Mouse (Mus musculus) liver, embryonic 15.5 days (tissue): ENCODE measurements around the gene Insyn1. TPM values are rescaled to one million over a fixed set of nuclear protein-coding genes. Genes with fewer than 3 reads are reported as not detected.

Experiments used
- ATAC-seq: fragments of 200-750 bp; cut with Nextera tagmentation; 2 replicates; pipeline ENCODE4 v1.8.0; 2017; ENCODE audit warnings: moderate number of reproducible peaks, mild to moderate bottlenecking, moderate library complexity; ENCODE audit not compliant: insufficient read depth
- H3K27ac ChIP-seq: fragments of 300-500 bp; sonication (generic); replicated peaks from 2 replicates; pipeline ENCODE4 v1.5.1; 2015; ENCODE audit warnings: mild to moderate bottlenecking, inconsistent platforms
- H3K27me3 ChIP-seq: fragments of 300-500 bp; sonication (generic); 2 replicates; pipeline ENCODE4 v1.6.1; 2015; ENCODE audit warnings: mild to moderate bottlenecking, inconsistent platforms
- H3K36me3 ChIP-seq: fragments of 300-500 bp; sonication (generic); replicated peaks from 2 replicates; pipeline ENCODE4 v1.6.1; 2015; ENCODE audit warnings: moderate library complexity, mild to moderate bottlenecking, inconsistent platforms
- H3K4me1 ChIP-seq: fragments of 300-500 bp; sonication (generic); replicated peaks from 2 replicates; pipeline ENCODE4 v1.6.1; 2015; ENCODE audit warnings: inconsistent platforms
- H3K4me2 ChIP-seq: fragments of 300-500 bp; sonication (generic); 2 replicates; pipeline ENCODE4 v1.6.1; 2015; ENCODE audit warnings: moderate library complexity, mild to moderate bottlenecking, inconsistent platforms
- H3K4me3 ChIP-seq: fragments of 300-500 bp; sonication (generic); replicated peaks from 2 replicates; pipeline ENCODE4 v1.5.1; 2015; ENCODE audit warnings: mild to moderate bottlenecking, inconsistent platforms
- H3K9ac ChIP-seq: fragments of 300-500 bp; sonication (generic); 2 replicates; pipeline ENCODE4 v1.6.1; 2015; ENCODE audit warnings: moderate library complexity, mild to moderate bottlenecking, inconsistent platforms
- H3K9me3 ChIP-seq: fragments of 300-500 bp; sonication (generic); replicated peaks from 2 replicates; pipeline ENCODE4 v1.6.1; 2016; ENCODE audit warnings: inconsistent platforms
- WGBS: fragments of 180-500 bp; shearing (Covaris S2); methylation state at CpG from one replicate; pipeline ENCODE4 v1.1.7; 2015; ENCODE audit warnings: mixed read lengths; ENCODE audit not compliant: insufficient replicate concordance; 5-methylcytosine and 5-hydroxymethylcytosine counted together
- polyA plus RNA-seq: library from polyadenylated mRNA; unstranded; fragments of >200 nt; fragmentation: Nextera tagmentation; extraction: Ambion mirVana; gene quantifications from 2 replicates; pipeline ENCODE4 v1.2.1, GENCODE M21; 2015

Insyn1 gene
- polyA plus RNA-seq, 1 experiment from 2014 or later = not detected

- no peak for ATAC-seq
- Histone ChIP-seq H3K9ac (no peak overlapping the region), H3K36me3 (no peaks in the 10 kb centered on the region), H3K4me2 (peak overlapping the region; percentile 67), H3K9me3 (no peaks in the 10 kb centered on the region), H3K4me1 (peaks cover 5% of the 10 kb centered on the region; the same call in 1 of the 2 replicates), H3K27me3 (peaks cover 81% of the 10 kb centered on the region), H3K27ac (no peak overlapping the region), H3K4me3 (peak overlapping the region; percentile 42; the same call in 1 of the 2 replicates)
- WGBS = 7% methylated on average over 13 of the region's 13 CpGs
Measured at GRCm38 (mm10) chr9:58489133-58489864, 896 bp downstream of the Insyn1 start.

- no peak for ATAC-seq
- Histone ChIP-seq H3K9ac (no peak overlapping the region), H3K27ac (no peak overlapping the region), H3K4me1 (peaks cover 5% of the 10 kb centered on the region; the same call in 1 of the 2 replicates), H3K4me2 (no peak overlapping the region), H3K4me3 (no peak overlapping the region), H3K9me3 (no peaks in the 10 kb centered on the region), H3K36me3 (no peaks in the 10 kb centered on the region), H3K27me3 (peaks cover 76% of the 10 kb centered on the region)
- WGBS = 7% methylated on average over 7 of the region's 7 CpGs
Measured at GRCm38 (mm10) chr9:58489865-58490165, 1.4 kb downstream of the Insyn1 start.

DNA sequence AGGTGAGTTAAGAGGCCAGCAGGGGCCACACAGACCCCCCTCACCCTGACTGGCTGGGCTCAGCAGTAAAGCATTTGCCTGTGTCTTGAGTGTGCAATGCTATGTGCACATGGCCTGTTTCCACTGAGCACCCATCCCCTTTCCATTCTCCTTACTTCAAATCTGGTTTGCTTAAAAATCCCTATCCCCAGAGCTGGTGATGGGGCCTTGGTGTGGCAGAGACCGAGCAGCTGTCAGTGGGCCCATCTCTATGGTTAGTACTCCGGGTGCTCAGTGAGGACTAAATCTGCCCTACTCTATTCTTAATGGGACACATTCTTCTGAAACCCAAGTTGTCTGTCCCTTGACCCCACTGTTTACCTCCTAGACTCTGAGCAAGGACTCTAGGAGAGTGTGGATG, 2.0 kb downstream of the Insyn1 start:
- Histone ChIP-seq H3K9ac (no peak overlapping the region), H3K9me3 (no peaks in the 10 kb centered on the region), H3K4me1 (peaks cover 5% of the 10 kb centered on the region; the same call in 1 of the 2 replicates), H3K27ac (no peak overlapping the region), H3K4me3 (no peak overlapping the region), H3K4me2 (no peak overlapping the region), H3K36me3 (no peaks in the 10 kb centered on the region), H3K27me3 (peaks cover 70% of the 10 kb centered on the region)
- ATAC-seq = no peak
- 61% methylated on average over 2 of the region's 2 CpGs for WGBS

DNA sequence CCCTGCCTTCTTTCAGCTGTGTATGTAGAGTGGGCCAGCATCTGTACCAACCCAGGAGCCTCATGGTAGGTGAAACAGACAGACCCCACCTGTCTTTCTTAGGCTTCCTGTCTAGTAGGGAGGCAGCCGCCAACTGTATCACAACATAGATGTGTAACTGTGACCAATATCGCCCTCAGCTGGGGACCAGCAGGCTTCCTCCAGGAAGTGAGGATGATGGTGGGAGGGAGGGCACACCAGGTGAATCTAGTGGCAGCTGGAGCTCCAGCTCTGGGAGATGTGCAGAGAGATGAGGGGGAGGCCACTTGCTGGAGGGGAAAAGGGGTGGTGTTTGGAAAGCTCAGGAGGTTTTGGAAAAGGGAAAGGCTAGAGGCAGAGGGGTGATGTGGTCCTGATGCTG, 6.6 kb downstream of the Insyn1 start:
- no peaks in the 10 kb centered on the region for H3K9me3 ChIP-seq
- H3K27ac ChIP-seq = no peak overlapping the region
- H3K9ac ChIP-seq = no peak overlapping the region
- H3K36me3 ChIP-seq = no peaks in the 10 kb centered on the region
- 44% methylated on average over 2 of the region's 2 CpGs for whole genome bisulfite sequencing
- no peak overlapping the region for H3K4me3 ChIP-seq
- H3K4me1 ChIP-seq = no peaks in the 10 kb centered on the region
- H3K4me2 ChIP-seq = no peak overlapping the region
- no peak for ATAC-seq
- peaks cover 24% of the 10 kb centered on the region for H3K27me3 ChIP-seq

DNA sequence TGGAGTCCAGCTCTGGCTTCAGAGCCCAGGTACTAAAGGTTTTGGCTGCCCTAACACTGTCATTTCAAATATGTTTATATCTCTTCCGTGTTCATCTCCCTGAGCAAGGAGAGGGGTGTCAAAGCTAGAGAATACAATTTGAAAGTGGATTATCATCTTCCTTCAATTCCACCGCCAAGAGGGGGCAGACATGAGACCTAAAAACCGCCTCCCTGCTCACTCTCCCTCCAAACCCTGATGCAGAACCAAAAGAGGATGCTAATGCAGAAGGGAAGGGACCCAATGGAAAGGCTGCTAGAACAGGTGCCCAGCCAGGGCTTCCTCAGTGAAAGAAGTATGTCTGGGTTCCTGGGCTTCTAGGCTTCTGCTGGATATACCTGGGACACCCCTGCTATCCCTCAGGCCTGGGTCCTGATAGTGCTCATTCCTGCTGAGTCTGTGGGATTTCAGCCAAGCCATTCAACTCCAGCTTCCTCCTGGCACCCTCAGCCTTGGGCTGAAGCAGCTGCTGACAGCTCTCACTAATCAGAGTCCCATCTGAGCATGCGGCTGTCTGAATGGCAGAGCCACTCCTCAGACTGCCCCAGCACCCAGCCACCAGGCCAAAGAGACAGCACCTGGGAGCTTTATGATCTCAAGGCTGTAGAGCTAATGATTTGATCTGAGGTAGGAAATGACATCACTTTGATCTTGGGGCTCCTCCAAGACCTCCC, 8.2 kb downstream of the Insyn1 start:
- WGBS = 22% methylated on average over 4 of the region's 4 CpGs
- Histone ChIP-seq H3K9ac (no peak overlapping the region), H3K27me3 (peaks cover 8% of the 10 kb centered on the region; the same call in 1 of the 2 replicates)

DNA sequence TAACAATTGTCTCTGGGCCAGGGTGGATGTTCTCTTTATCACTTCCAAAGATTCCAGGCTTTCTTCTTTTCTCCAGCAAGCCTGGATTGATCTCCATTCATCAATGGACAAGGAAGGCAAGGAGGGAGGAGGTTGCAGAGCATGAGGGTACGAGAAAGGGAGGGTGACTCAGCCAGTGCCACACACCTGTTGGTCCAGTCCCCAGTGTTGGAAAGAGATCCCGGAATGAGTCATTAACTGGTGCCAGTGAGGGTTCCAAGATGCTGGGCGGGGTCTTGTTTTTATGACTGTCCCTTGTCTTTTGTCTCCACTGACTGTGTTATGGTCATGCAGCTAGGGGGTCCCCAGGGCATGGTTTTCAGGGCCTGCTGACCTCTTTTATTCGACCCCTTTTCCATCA, 9.5 kb downstream of the Insyn1 start:
- H3K4me2 ChIP-seq = no peak overlapping the region
- no peaks in the 10 kb centered on the region for H3K27me3 ChIP-seq
- 39% methylated on average over 4 of the region's 4 CpGs for WGBS
- no peak for ATAC-seq
- no peaks in the 10 kb centered on the region for H3K4me1 ChIP-seq
- no peak overlapping the region for H3K9ac ChIP-seq
- H3K9me3 ChIP-seq = no peaks in the 10 kb centered on the region
- H3K36me3 ChIP-seq = no peaks in the 10 kb centered on the region
- no peak overlapping the region for H3K4me3 ChIP-seq
- no peak overlapping the region for H3K27ac ChIP-seq

More for the DNA sequence above, 8.2 kb downstream of the Insyn1 start:
- no peak overlapping the region for H3K27ac ChIP-seq
- H3K36me3 ChIP-seq = no peaks in the 10 kb centered on the region
- no peaks in the 10 kb centered on the region for H3K4me1 ChIP-seq
- H3K9me3 ChIP-seq = no peaks in the 10 kb centered on the region
- ATAC-seq = no peak
- no peak overlapping the region for H3K4me2 ChIP-seq
- H3K4me3 ChIP-seq = no peak overlapping the region

GRCm38 (mm10) chr9:58500946-58501345, 12.5 kb downstream of the Insyn1 start:
- H3K4me1 ChIP-seq = no peaks in the 10 kb centered on the region
- no peaks in the 10 kb centered on the region for H3K27me3 ChIP-seq
- WGBS = 66% methylated on average over 5 of the region's 5 CpGs
- no peak overlapping the region for H3K4me3 ChIP-seq
- no peaks in the 10 kb centered on the region for H3K36me3 ChIP-seq
- H3K9ac ChIP-seq = no peak overlapping the region
- H3K27ac ChIP-seq = no peak overlapping the region
- no peak overlapping the region for H3K4me2 ChIP-seq
- no peaks in the 10 kb centered on the region for H3K9me3 ChIP-seq
- no peak for ATAC-seq

- Histone ChIP-seq H3K4me3 (no peak overlapping the region), H3K36me3 (no peaks in the 10 kb centered on the region), H3K9me3 (no peaks in the 10 kb centered on the region), H3K4me2 (no peak overlapping the region), H3K9ac (no peak overlapping the region), H3K4me1 (no peaks in the 10 kb centered on the region), H3K27ac (no peak overlapping the region), H3K27me3 (no peaks in the 10 kb centered on the region)
- no peak for ATAC-seq
- 36% methylated on average over 8 of the region's 8 CpGs for WGBS
Measured at GRCm38 (mm10) chr9:58507216-58508005, 19.0 kb downstream of the Insyn1 start.

DNA sequence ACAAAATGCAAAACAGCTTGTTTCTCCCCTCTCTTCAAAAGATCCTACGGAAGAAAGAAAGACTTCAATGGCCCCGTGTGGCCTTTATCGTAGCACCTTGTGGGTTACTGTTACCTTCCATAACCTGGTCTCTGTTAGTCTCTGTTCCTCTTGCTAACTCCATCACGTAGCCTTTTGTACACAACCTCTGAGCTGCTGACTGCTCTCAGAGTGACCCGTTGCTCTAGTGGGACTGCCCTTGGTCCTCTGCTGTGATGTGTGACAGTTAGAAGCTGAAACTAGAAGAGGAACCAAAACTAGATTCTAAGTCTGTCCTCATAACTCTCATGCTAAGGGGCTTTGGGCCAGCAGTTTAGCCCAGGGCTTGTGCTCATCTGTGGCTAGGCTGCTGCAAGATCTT, 22.0 kb downstream of the Insyn1 start:
- Histone ChIP-seq H3K9ac (no peak overlapping the region), H3K4me3 (no peak overlapping the region), H3K4me2 (no peak overlapping the region), H3K9me3 (no peaks in the 10 kb centered on the region), H3K36me3 (no peaks in the 10 kb centered on the region), H3K4me1 (no peaks in the 10 kb centered on the region), H3K27me3 (no peaks in the 10 kb centered on the region), H3K27ac (no peak overlapping the region)
- ATAC-seq = no peak
- whole genome bisulfite sequencing = 55% methylated on average over 5 of the region's 5 CpGs

DNA sequence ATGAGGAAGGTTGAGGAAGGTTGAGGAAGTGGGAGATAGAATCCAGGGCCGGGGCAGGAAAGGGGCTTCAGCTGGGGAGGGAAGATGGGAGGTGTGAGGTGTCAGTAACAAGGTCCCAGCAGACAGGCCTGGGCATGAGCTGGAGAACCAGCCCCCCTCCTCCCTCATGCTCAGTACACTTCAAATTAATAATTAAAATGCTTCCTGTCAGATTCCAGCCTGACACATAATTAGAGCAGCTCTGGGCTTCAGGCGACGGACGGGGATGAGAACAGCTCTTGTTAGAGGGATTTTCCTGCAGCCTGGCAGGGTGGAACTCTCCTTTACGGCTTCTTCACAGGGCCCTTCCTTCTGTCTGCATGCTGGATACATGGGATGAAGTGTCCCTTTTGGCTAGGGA, 25.3 kb downstream of the Insyn1 start:
- 62% methylated on average over 5 of the region's 5 CpGs for WGBS
- H3K36me3 ChIP-seq = no peaks in the 10 kb centered on the region
- H3K4me1 ChIP-seq = no peaks in the 10 kb centered on the region
- H3K4me3 ChIP-seq = no peak overlapping the region
- H3K9ac ChIP-seq = no peak overlapping the region
- H3K27me3 ChIP-seq = no peaks in the 10 kb centered on the region
- no peak for ATAC-seq
- no peak overlapping the region for H3K4me2 ChIP-seq
- no peak overlapping the region for H3K27ac ChIP-seq
- no peaks in the 10 kb centered on the region for H3K9me3 ChIP-seq

GRCm38 (mm10) chr9:58516480-58516879, 28.1 kb downstream of the Insyn1 start:
- Histone ChIP-seq H3K4me2 (no peak overlapping the region), H3K27ac (no peak overlapping the region), H3K27me3 (no peaks in the 10 kb centered on the region), H3K4me3 (no peak overlapping the region), H3K4me1 (no peaks in the 10 kb centered on the region), H3K36me3 (no peaks in the 10 kb centered on the region), H3K9ac (no peak overlapping the region), H3K9me3 (no peaks in the 10 kb centered on the region)
- ATAC-seq = no peak
- 57% methylated on average over 3 of the region's 3 CpGs for WGBS
